ENCODE assay signal across 12 mouse cellular contexts in the genomic region with DNA sequence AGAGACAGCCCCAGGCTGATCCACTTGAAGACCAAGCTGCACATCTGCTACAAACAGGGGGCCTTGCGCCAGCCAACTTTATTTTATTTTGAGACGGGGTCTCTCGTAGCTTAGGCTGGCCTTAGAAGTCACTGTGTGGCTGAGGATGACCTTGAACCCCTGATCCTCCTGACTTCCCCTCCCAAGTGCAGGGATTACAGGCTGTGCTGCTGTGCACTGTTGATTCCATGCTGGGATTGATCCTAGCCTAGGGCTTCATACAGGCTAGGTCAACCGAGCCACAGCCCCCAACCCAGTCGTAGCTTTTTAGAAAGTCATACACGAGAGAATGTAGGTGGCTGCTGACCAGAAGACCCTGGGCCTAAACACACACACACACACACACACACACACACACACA.
DNase-seq lines count a peak whose midpoint lies in the region; ATAC-seq and TF ChIP-seq lines count a peak whose summit lies in the region.
"Had no signal": no experiment of that assay in that cellular context is flagged by ENCODE, and none has a peak within 500 bp of the region (broad histone marks: within the 10 kb centered on the region; RNA-seq: fewer than 3 reads in every experiment).

No protein-coding gene starts in this region.

- DNase-seq in midbrain, embryonic 10.5 days (ENCODE audit: low spot score), result no peak
- DNase-seq in midbrain, postnatal 0 days (ENCODE audit: low spot score), result no peak
- no peak for DNase-seq in retina, postnatal 1 day
- no peak for DNase-seq in testis, postnatal 10 days (ENCODE audit: low spot score)
- no peak for DNase-seq in T-cell, adult 2 months (ENCODE audit: low spot score)
- DNase-seq: adrenal gland, adult 8-10 months; kidney, adult 9 months; lung, adult 18-20 months had no signal

- no peak for TF ChIP-seq CTCF in midbrain, postnatal 0 days (IDR thresholded peaks at IDR 0.05)

- peaks cover 78% of the 10 kb centered on the region for H3K27me3 ChIP-seq in midbrain, embryonic 10.5 days (ENCODE audit: low read depth, poor library complexity, severe bottlenecking)
- H3K27me3 ChIP-seq in midbrain, postnatal 0 days (ENCODE audit: insufficient read depth, low read length), result no peaks in the 10 kb centered on the region
- H3K27me3 ChIP-seq in forebrain, embryonic 12.5 days, result peaks cover 32% of the 10 kb centered on the region
- no peaks in the 10 kb centered on the region for H3K27me3 ChIP-seq in hindbrain, embryonic 15.5 days
- no peaks in the 10 kb centered on the region for H3K27me3 ChIP-seq in neural tube, embryonic 13.5 days
- H3K27me3 ChIP-seq: Patski had no signal

- no peak overlapping the region for H3K9ac ChIP-seq in midbrain, postnatal 0 days (replicated peaks; ENCODE audit: low read length, poor library complexity, severe bottlenecking)
- peak overlapping the region; percentile 44 for H3K9ac ChIP-seq in forebrain, embryonic 12.5 days
- no peak overlapping the region for H3K9ac ChIP-seq in hindbrain, embryonic 15.5 days
- H3K9ac ChIP-seq in neural tube, embryonic 13.5 days, result peak overlapping the region; percentile 56; the same call in 1 of the 2 replicates

- no peak overlapping the region for H3K4me2 ChIP-seq in midbrain, postnatal 0 days (ENCODE audit: low read depth, low read length, poor library complexity, severe bottlenecking)
- peak overlapping the region; percentile 42 for H3K4me2 ChIP-seq in forebrain, embryonic 12.5 days
- 0 out of 2 replicates have a peak overlapping the region, but pooled peaks have one; percentile 27 for H3K4me2 ChIP-seq in hindbrain, embryonic 15.5 days
- H3K4me2 ChIP-seq in neural tube, embryonic 13.5 days, result peak overlapping the region; percentile 36

- ATAC-seq in midbrain, postnatal 0 days (ENCODE audit: low FRiP score), result no peak
- no peak for ATAC-seq in forebrain, embryonic 12.5 days (ENCODE audit: low FRiP score)
- no peak for ATAC-seq in hindbrain, embryonic 15.5 days (ENCODE audit: low FRiP score, low read depth)
- no peak for ATAC-seq in neural tube, embryonic 13.5 days (ENCODE audit: low read depth)
- ATAC-seq: Patski had no signal

- H3K36me3 ChIP-seq in midbrain, embryonic 10.5 days, result no peaks in the 10 kb centered on the region
- H3K36me3 ChIP-seq in midbrain, postnatal 0 days (ENCODE audit: insufficient read depth, low read length), result no peaks in the 10 kb centered on the region
- no peaks in the 10 kb centered on the region for H3K36me3 ChIP-seq in forebrain, embryonic 12.5 days (replicated peaks)
- H3K36me3 ChIP-seq in hindbrain, embryonic 15.5 days, result no peaks in the 10 kb centered on the region
- no peaks in the 10 kb centered on the region for H3K36me3 ChIP-seq in neural tube, embryonic 13.5 days

- WGBS in midbrain, embryonic 10.5 days, result 18% methylated on average over 6 of the region's 6 CpGs
- 50% methylated on average over 6 of the region's 6 CpGs for WGBS in midbrain, postnatal 0 days
- WGBS in forebrain, embryonic 12.5 days, result 29% methylated on average over 6 of the region's 6 CpGs
- 30% methylated on average over 6 of the region's 6 CpGs for WGBS in hindbrain, embryonic 15.5 days
- WGBS in neural tube, embryonic 13.5 days, result 30% methylated on average over 6 of the region's 6 CpGs

- H3K4me1 ChIP-seq in midbrain, embryonic 10.5 days, result peaks cover 100% of the 10 kb centered on the region
- H3K4me1 ChIP-seq in midbrain, postnatal 0 days (ENCODE audit: insufficient read depth, low read length), result peaks cover 48% of the 10 kb centered on the region
- peaks cover 100% of the 10 kb centered on the region for H3K4me1 ChIP-seq in forebrain, embryonic 12.5 days
- peaks cover 97% of the 10 kb centered on the region for H3K4me1 ChIP-seq in hindbrain, embryonic 15.5 days (replicated peaks)
- peaks cover 100% of the 10 kb centered on the region for H3K4me1 ChIP-seq in neural tube, embryonic 13.5 days (replicated peaks)

- H3K4me3 ChIP-seq in midbrain, embryonic 10.5 days, result peak overlapping the region; percentile 38
- no peak overlapping the region for H3K4me3 ChIP-seq in midbrain, postnatal 0 days (ENCODE audit: low read depth, low read length)
- H3K4me3 ChIP-seq in forebrain, embryonic 12.5 days (replicated peaks), result no peak overlapping the region
- no peak overlapping the region for H3K4me3 ChIP-seq in hindbrain, embryonic 15.5 days
- no peak overlapping the region for H3K4me3 ChIP-seq in neural tube, embryonic 13.5 days

- H3K9me3 ChIP-seq in midbrain, embryonic 10.5 days (replicated peaks), result no peaks in the 10 kb centered on the region
- H3K9me3 ChIP-seq in midbrain, postnatal 0 days (ENCODE audit: low read length), result no peaks in the 10 kb centered on the region
- H3K9me3 ChIP-seq in forebrain, embryonic 12.5 days, result no peaks in the 10 kb centered on the region
- H3K9me3 ChIP-seq in hindbrain, embryonic 15.5 days, result no peaks in the 10 kb centered on the region
- H3K9me3 ChIP-seq in neural tube, embryonic 13.5 days, result no peaks in the 10 kb centered on the region

- H3K27ac ChIP-seq in midbrain, embryonic 10.5 days (replicated peaks), result peak overlapping the region; percentile 77
- no peak overlapping the region for H3K27ac ChIP-seq in midbrain, postnatal 0 days (ENCODE audit: low read depth, low read length)
- H3K27ac ChIP-seq in forebrain, embryonic 12.5 days, result peak overlapping the region; percentile 97
- H3K27ac ChIP-seq in hindbrain, embryonic 15.5 days (replicated peaks), result peak overlapping the region; percentile 76
- peak overlapping the region; percentile 90 for H3K27ac ChIP-seq in neural tube, embryonic 13.5 days (replicated peaks)

Comparison
In these comparisons a context has a peak if more than half of its experiments do, and no peak if none do; other contexts are left out.
1. H3K9ac ChIP-seq: peak in forebrain, embryonic 12.5 days (single experiment) and neural tube, embryonic 13.5 days (single experiment); none in midbrain, postnatal 0 days (single experiment) and hindbrain, embryonic 15.5 days (single experiment).